Mouse (Mus musculus): ENCODE data around the gene Scarb1.

Gene Scarb1

DNA sequence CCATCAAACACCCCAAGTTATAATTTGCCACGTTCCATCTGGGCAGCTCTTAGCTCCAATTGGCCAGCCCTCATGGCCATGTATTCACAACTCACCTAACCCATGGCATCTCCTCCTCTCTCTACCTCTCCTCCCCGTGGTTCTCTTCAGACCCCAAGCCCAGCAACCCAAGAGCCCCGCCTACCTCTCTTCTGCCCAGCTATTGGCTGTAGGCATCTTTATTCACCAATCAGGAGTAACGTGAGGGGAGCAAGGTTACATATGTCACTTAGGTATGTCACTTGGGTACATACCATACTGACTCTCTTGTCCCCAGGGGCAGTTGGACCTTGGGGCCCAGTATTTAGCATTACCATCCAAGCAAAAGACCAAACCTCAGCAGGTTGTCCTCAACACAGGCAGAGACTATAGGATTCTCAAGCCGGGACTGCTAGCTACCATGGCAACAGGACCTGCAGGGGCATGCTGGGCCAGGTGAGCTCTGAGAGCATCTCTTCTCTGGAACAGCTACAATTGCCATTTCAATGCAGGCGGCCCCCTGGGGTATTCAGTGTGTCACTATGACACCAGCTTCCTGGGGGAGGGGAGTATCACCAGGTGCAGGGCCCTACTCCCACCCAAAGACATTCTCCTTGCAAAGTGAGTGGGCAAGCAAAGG, 100.6 kb downstream of the Scarb1 start:
- DNase-seq (ENCODE audit: low spot score), result no peak

DNA sequence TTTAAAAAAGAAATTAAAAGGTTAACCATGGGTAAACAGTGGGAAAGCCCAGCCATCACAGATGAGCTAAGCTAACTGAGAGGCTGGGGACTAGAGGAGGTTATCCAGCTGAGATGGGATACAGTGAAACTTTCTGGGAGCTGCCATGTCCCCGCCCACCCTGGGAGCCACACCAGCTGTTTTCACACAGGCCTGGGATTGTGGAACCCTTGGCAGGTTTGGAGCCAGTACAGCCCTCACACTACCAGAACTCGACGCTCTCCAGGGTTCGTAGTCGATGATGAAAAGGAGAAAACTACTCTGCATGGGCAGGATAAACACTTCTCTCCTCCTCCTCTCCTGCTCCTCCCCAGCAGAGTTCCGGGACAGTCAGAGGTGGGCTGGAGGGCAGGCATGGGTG, 105.0 kb downstream of the Scarb1 start:
- DNase-seq (ENCODE audit: low spot score), result no peak

DNA sequence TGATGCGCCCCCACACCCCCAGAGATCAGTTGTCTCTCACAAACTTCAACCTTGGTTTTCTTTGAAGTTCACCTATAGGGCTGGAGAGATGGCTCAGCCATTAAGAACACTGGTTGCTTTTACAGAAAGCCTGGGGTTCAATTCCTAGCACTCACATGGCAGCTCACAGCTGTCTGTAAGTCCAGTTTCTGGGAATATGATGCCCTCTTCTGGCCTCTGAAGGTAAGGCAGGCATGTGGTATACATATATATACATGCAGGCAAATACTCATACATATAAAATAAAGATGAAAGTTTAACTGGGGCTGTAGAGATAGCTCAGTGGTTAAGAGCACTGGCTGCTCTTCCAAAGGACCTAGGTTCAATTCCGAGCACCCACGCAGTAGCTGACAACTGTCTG, 105.5 kb downstream of the Scarb1 start:
- DNase-seq (ENCODE audit: low spot score), result no peak

GRCm38 (mm10) chr5:125234399-125234798, 106.5 kb downstream of the Scarb1 start:
- no peak for DNase-seq (ENCODE audit: low spot score)

DNA sequence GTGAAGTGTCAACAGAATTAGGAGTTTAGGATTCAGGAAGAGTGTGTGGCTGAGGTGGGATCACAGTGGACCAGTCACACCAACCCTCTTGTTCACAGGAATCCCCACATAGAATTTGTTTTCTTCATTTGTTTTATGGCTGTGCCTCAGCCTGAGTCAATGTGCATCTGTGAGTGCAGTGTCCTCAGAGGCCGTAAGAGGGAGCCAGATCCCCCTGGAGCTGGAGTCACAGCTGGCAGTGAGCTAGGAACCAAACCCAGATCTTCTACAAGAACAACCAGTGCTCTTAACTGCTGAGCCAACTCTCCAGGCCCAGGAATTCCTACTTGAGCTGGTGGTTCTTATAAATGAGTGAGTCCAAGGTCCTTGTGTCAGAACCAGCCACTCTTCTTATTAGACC, 107.4 kb downstream of the Scarb1 start:
- DNase-seq (ENCODE audit: low spot score), result no peak

DNA sequence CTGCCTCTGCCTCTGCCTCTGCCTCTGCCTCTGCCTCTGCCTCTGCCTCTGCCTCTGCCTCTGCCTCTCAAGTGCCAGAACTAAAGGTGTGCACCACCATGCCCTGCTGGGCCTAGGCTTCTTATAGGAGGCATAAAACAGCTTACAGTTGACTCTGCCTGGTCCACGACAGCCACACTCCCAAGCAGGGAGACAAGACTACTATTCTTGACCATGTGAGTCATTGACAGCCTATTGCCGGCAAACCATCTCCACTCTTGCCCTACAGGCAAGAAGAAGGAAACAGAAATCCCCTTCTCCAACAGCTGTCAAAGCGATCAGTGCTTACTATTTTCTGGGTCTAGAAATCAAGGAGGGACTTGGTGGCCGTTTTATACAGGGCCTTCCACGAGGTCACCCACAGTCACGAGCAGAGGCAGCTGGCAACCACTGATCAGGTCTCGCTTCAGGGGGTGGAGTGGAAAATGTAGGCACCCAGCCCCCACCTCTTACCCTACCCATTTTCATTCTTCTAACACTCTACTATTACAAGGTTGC, 108.4 kb downstream of the Scarb1 start:
- no peak for DNase-seq (ENCODE audit: low spot score)

GRCm38 (mm10) chr5:125230463-125230862, 110.4 kb downstream of the Scarb1 start:
- no peak for DNase-seq (ENCODE audit: low spot score)

GRCm38 (mm10) chr5:125229097-125229496, 111.8 kb downstream of the Scarb1 start:
- no peak for DNase-seq (ENCODE audit: low spot score)

- no peak for DNase-seq (ENCODE audit: low spot score)
Observed at GRCm38 (mm10) chr5:125227699-125228098, 113.2 kb downstream of the Scarb1 start.

Data from lung, postnatal 25 days (tissue).